Mouse (Mus musculus): Measurements from ENCODE around the gene Olfr503.
"Not testable (repeated sequence)": the region's sequence is repeated elsewhere in the genome, so short reads cannot be mapped to it uniquely, and the experiment has no call there.

The Olfr503 gene

DNA sequence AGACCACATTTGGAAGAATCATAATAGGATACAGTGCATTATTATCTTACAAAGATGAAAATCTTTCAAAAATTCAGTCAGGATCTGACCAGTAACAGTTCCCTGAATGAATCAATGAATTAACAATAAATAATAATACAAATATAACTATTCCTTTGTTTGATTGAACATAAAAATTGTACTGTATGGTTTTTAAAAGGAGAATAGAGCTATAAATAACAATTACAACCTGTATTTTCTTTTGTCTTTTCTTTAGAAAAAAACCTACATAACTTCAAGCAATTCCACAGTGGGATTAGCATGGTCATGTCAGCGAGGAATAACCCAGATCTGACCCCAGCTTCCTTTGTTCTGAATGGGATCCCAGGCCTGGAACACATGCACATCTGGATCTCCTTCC, at the start of gene Olfr503:
TSS of gene Olfr503 (plus strand) at position 301 of the 400 bp plus-strand sequence.
- DNase-seq (ENCODE audit: low read depth, low spot score), result not testable (repeated sequence)

DNA sequence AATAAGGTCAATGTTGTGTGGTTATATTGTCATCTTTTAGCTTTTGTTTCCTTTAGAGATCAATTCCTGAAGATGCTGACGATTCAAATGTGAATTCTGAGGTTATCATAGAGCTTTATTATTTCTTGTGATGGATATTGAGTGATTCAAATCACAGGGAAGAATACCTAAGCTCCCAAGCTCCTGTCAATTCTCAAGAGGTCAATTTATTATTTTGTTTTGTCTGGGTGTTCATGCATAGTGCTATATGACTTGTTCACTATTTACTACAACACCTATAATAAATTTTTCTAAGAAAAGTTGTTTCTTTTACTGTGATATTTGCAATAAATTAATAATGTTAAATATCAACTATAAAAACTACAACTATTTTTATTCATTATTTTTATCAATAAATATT, 19.4 kb upstream of the Olfr503 start, which contains the start of gene Olfr502:
TSS of gene Olfr502 (minus strand) at position 101 of the 400 bp plus-strand sequence.
- no peak for DNase-seq (ENCODE audit: low read depth, low spot score)

DNA sequence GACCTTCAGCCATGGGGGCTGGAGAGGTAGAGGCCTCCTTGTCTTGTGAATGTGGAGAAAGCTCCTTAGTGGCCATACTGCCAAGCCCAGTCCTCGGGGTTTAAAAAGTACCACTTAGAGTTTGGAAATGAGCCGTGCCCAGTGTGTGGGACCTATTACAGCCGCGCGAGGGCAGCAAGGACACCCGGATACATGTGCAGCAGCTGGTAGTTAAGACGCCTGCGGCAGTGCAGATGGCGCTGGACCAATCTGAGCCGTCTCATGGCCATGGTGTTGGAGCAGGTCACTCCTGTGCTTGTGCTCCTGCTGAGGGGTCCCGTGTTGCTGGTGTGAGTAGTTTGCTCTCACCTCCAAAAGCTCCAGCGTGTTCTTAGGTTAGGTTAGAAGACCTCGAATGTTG, 1.9 kb upstream of the Olfr503 start:
- DNase-seq (ENCODE audit: low read depth, low spot score), result no peak

DNA sequence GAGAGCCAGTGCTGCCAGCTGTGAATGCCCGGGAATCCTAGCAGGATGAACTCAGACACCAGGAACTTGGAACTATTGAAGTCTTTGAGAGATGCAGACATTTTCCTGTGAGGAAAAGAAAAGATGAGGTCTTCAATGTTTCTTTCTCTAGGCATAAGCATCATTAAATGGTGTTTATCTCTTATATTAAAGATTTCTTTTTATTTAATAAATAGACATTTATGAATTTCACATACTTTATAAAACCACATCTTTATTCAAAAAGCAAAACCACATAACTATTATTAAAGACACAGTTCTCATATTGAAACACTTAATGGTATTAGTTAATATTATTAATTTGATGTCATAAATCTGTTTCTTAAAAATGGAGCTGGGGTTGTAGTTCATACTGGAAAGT, 21.4 kb downstream of the Olfr503 start, which contains the start of gene Olfr504:
TSS of gene Olfr504 (minus strand) at position 101 of the 400 bp plus-strand sequence.
- DNase-seq (ENCODE audit: low read depth, low spot score), result no peak

DNA sequence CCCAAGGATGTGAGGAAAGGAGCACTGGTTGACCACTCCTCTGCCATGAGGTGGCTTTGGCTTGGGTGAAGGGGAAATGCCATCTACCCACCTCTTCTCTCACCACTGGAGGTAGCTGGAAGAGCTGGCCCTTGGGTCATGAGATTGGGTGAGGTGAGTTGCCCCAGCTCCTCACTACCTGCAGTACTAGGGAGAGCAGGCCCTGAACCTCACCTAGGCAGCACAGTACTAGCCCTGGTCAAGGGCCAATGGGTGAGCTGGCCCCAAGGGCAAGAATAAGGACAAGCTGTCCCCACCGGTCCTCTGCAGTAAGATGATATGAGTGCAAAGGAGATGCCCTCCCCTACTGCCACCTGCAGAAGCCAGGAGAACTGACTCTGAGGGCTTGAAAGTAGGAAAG, 45.5 kb downstream of the Olfr503 start:
- DNase-seq (ENCODE audit: low read depth, low spot score), result no peak
